Mouse (Mus musculus) left cerebral cortex, adult 2 months (tissue): ENCODE measurements at regions not wholly inside any gene's neighbourhood (a gene's known extent, or its start where the extent isn't known, plus 50 kb on each side); places are given as distances from the start of the nearest gene placed in this dataset.

Experiments used
- DNase-seq, 2 experiments: peaks; one replicate each; pipeline ENCODE4 v3.0.0; 2021 to 2022; ENCODE audit warnings: low spot score in 2 of 2, mixed read lengths in 1 of 2; ENCODE audit errors: extremely low spot score in 1 of 2
- H3K27ac ChIP-seq: fragments of 200-600 bp; 2 replicates; pipeline ENCODE4 v1.8.1; 2022
- H3K4me3 ChIP-seq: fragments of 200-600 bp; 2 replicates; pipeline ENCODE4 v1.8.1; 2022
- CTCF ChIP-seq: fragments of 200-600 bp; IDR thresholded peaks from 2 replicates; pipeline ENCODE4 v1.8.1; 2022; ENCODE audit warnings: antibody characterized with exemption, mild to moderate bottlenecking, moderate library complexity
- intact Hi-C: fragments of 180-260 bp; cut with DNase I; formaldehyde crosslinking; loops from one replicate; pipeline ENCODE4 v1.15.1; 2025

DNA sequence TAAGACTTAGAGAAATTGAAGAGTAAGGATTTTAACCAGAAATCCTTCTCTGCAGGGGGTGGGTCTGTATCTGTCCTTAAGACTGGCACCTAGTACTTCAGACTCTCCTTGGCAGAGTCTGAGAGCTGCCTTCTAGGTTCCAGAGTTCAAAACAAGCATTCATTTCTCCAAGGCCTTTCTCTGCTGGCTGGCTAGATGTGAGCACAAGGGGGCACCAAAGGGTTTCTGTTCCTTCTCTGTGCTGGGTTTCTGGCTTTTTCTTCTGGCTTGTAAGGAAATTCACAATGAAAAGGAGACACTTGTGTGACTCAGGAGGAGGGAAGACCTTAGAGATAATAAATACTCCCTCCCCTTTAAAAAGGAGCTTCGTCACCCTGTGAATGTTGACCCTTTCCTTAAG lies 61.7 kb upstream of the Sorcs3 start:
- peak; percentile 78 for TF ChIP-seq CTCF
- Histone ChIP-seq H3K4me3 (no peak overlapping the region), H3K27ac (no peak overlapping the region)
- intact Hi-C loops: loop anchor here (5.0 to 10.0 kb wide), 3 partner anchors 157 to 1121 kb away; no protein-coding TSS in a partner anchor
- DNase-seq: peak; percentile 59 to 68
